Mouse (Mus musculus): Measurements from ENCODE around the gene Pno1. TPM values are rescaled to one million over a fixed set of nuclear protein-coding genes. Genes with fewer than 3 reads are reported as not detected.
A peak's percentile ranks its signal among the peaks of the same experiment; 100 is the strongest.
"Not testable (repeated sequence)": the region's sequence is repeated elsewhere in the genome, so short reads cannot be mapped to it uniquely, and the experiment has no call there.

Gene Pno1
- polyA plus RNA-seq (2014; fragmentation: Nextera tagmentation; extraction: Ambion mirVana) = 50.4 and 51.5 TPM in 2 replicates

- Histone ChIP-seq H3K27ac (replicated peaks in 1 of 2; ENCODE audit: control insufficient read depth in 1 of 2, insufficient read depth in 1 of 2, low read depth in 2 of 2, low read length in 2 of 2) (peak within 1 kb of the TSS; percentile 71 to 87), H3K4me3 (ENCODE audit: control insufficient read depth in 1 of 2, insufficient read depth in 1 of 2, low read depth in 1 of 2, low read length in 2 of 2) (peak within 1 kb of the TSS; percentile 85 to 94), H3K27me3 (ENCODE audit: control insufficient read depth, insufficient read depth, low read length) (no peaks in the 10 kb centered on the region), H3K9ac (ENCODE audit: low read length) (peak within 1 kb of the TSS; percentile 89), H3K9me3 (ENCODE audit: control insufficient read depth, low read length) (no peaks in the 10 kb centered on the region), H3K4me2 (ENCODE audit: low read length) (peak within 1 kb of the TSS; percentile 84), H3K36me3 (ENCODE audit: control insufficient read depth, insufficient read depth, low read length) (peaks cover 31% of the 10 kb centered on the region), H3K4me1 (ENCODE audit: control insufficient read depth in 2 of 2, insufficient read depth in 2 of 2, low read length in 2 of 2) (peaks cover 0 to 19% of the 10 kb centered on the region in 2 experiments; a peak in 3 of 4 replicates)
- WGBS = 1% methylated on average over 64 of the region's 65 CpGs
- peak; percentile 98 for ATAC-seq (ENCODE audit: insufficient number of reproducible peaks, insufficient read depth, low FRiP score, low read depth)
Observed at GRCm38 (mm10) chr11:17211258-17212140, at the start of gene Pno1. Gene Pno1, minus strand, starts transcription at chr11:17211568.

DNA sequence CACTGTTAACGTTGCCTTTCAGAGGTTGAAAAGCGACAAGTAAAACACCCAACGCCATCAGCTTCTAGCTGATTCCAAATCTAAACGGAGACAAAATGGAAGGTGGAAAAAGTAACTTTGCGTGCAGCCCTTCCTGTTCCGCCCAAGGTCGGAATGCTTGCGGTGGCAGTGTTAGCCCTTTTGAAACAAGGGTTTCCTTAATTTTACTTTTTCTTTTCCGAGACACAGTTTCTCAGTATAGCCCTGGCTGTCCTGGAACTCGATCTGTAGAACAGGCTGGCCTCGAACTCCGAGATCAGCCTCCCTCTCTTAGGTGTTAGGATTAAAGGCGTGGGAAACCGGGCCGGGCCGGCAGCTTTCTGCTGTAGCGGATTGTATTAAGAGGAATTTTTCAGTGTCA lies 46.5 kb upstream of the Pno1 start:
- Histone ChIP-seq H3K36me3 (ENCODE audit: control insufficient read depth, insufficient read depth, low read length) (no peaks in the 10 kb centered on the region), H3K9ac (ENCODE audit: low read length) (peak overlapping the region; percentile 96), H3K27ac (replicated peaks in 1 of 2; ENCODE audit: control insufficient read depth in 1 of 2, insufficient read depth in 1 of 2, low read depth in 2 of 2, low read length in 2 of 2) (peak overlapping the region; percentile 88 to 90), H3K4me3 (ENCODE audit: control insufficient read depth in 1 of 2, insufficient read depth in 1 of 2, low read depth in 1 of 2, low read length in 2 of 2) (peak overlapping the region; percentile 85 to 94), H3K9me3 (ENCODE audit: control insufficient read depth, low read length) (no peaks in the 10 kb centered on the region), H3K27me3 (ENCODE audit: control insufficient read depth, insufficient read depth, low read length) (no peaks in the 10 kb centered on the region), H3K4me2 (ENCODE audit: low read length) (peak overlapping the region; percentile 66), H3K4me1 (ENCODE audit: control insufficient read depth in 2 of 2, insufficient read depth in 2 of 2, low read length in 2 of 2) (peaks cover 5 to 7% of the 10 kb centered on the region in 2 experiments; a peak in 2 of 4 replicates)
- ATAC-seq (ENCODE audit: insufficient number of reproducible peaks, insufficient read depth, low FRiP score, low read depth) = no peak
- under 1% methylated on average over 17 of the region's 17 CpGs for WGBS

DNA sequence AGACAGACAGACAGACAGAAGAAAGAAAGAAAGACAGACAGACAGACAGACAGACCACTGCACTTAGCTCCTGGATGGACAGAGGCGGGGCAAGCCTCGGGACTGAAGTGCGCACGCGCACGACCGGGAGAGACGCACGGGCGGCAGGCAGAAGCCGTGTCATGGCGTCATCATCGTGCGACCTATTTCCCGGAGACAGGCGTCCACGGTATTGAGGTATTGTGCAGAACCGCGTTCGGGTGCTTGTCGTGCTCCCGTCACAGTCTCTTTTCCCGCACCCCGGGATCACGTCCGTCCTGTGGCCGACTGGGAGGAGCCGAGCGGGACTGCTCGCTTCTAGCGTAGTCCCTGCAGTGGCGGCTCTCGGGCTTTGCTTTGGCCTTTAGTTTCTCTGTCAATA lies 46.1 kb upstream of the Pno1 start, which contains the start of gene C1d:
TSS of gene C1d (plus strand) at position 137 of the 400 bp plus-strand sequence.
- under 1% methylated on average over 33 of the region's 33 CpGs for WGBS
- Histone ChIP-seq H3K27ac (replicated peaks in 1 of 2; ENCODE audit: control insufficient read depth in 1 of 2, insufficient read depth in 1 of 2, low read depth in 2 of 2, low read length in 2 of 2) (peak within 1 kb of the TSS; percentile 88 to 90), H3K4me2 (ENCODE audit: low read length) (peak within 1 kb of the TSS; percentile 66), H3K9ac (ENCODE audit: low read length) (peak within 1 kb of the TSS; percentile 96), H3K4me3 (ENCODE audit: control insufficient read depth in 1 of 2, insufficient read depth in 1 of 2, low read depth in 1 of 2, low read length in 2 of 2) (peak within 1 kb of the TSS; percentile 85 to 94), H3K36me3 (ENCODE audit: control insufficient read depth, insufficient read depth, low read length) (no peaks in the 10 kb centered on the region), H3K27me3 (ENCODE audit: control insufficient read depth, insufficient read depth, low read length) (no peaks in the 10 kb centered on the region), H3K9me3 (ENCODE audit: control insufficient read depth, low read length) (no peaks in the 10 kb centered on the region), H3K4me1 (ENCODE audit: control insufficient read depth in 2 of 2, insufficient read depth in 2 of 2, low read length in 2 of 2) (peaks cover 5 to 7% of the 10 kb centered on the region in 2 experiments; a peak in 2 of 4 replicates)
- ATAC-seq (ENCODE audit: insufficient number of reproducible peaks, insufficient read depth, low FRiP score, low read depth) = peak; percentile 89

DNA sequence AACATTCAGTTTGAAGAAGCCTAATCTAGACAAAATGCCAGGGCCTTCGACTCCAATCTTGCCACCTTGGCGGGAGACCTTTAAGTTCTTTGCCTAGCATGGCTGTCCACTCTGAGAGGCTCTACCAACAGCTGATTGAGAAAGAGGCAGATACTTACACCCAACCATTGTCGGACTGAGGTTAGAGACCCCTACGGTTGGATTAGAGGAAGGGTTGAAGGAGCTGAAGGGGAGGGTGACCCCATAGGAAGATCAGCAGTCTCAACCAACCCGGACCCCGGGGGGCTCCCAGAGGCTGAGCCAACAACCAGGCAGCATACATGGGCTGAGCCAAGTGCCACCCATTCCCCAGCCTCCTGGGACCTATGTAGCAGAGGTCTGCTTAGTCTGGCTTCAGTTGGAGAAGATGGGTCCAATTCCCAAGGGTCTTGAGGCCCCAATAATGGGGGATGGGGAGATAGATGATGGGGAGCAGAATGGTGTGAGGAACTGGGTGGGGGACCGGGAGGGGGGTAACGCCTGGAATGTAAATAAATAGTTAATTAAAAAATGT lies 45.5 kb upstream of the Pno1 start:
- Histone ChIP-seq H3K36me3 (ENCODE audit: control insufficient read depth, insufficient read depth, low read length) (no peaks in the 10 kb centered on the region), H3K9ac (ENCODE audit: low read length) (peak overlapping the region; percentile 96), H3K27me3 (ENCODE audit: control insufficient read depth, insufficient read depth, low read length) (no peaks in the 10 kb centered on the region), H3K9me3 (ENCODE audit: control insufficient read depth, low read length) (no peaks in the 10 kb centered on the region), H3K4me1 (ENCODE audit: control insufficient read depth in 2 of 2, insufficient read depth in 2 of 2, low read length in 2 of 2) (peaks cover 5 to 7% of the 10 kb centered on the region in 2 experiments; a peak in 2 of 4 replicates), H3K4me2 (ENCODE audit: low read length) (peak overlapping the region; percentile 66), H3K4me3 (ENCODE audit: control insufficient read depth in 1 of 2, insufficient read depth in 1 of 2, low read depth in 1 of 2, low read length in 2 of 2) (peak overlapping the region; percentile 85 to 94), H3K27ac (replicated peaks in 1 of 2; ENCODE audit: control insufficient read depth in 1 of 2, insufficient read depth in 1 of 2, low read depth in 2 of 2, low read length in 2 of 2) (no peak overlapping the region)
- ATAC-seq (ENCODE audit: insufficient number of reproducible peaks, insufficient read depth, low FRiP score, low read depth) = no peak
- WGBS = 56% methylated on average over 8 of the region's 8 CpGs

- H3K4me1 ChIP-seq (ENCODE audit: control insufficient read depth in 2 of 2, insufficient read depth in 2 of 2, low read length in 2 of 2) = no peaks in the 10 kb centered on the region
- H3K36me3 ChIP-seq (ENCODE audit: control insufficient read depth, insufficient read depth, low read length) = no peaks in the 10 kb centered on the region
- H3K4me2 ChIP-seq (ENCODE audit: low read length) = no peak overlapping the region
- H3K27me3 ChIP-seq (ENCODE audit: control insufficient read depth, insufficient read depth, low read length) = no peaks in the 10 kb centered on the region
- H3K27ac ChIP-seq (replicated peaks in 1 of 2; ENCODE audit: control insufficient read depth in 1 of 2, insufficient read depth in 1 of 2, low read depth in 2 of 2, low read length in 2 of 2) = no peak overlapping the region
- no peak overlapping the region for H3K9ac ChIP-seq (ENCODE audit: low read length)
- H3K4me3 ChIP-seq (ENCODE audit: control insufficient read depth in 1 of 2, insufficient read depth in 1 of 2, low read depth in 1 of 2, low read length in 2 of 2) = no peak overlapping the region
- no peaks in the 10 kb centered on the region for H3K9me3 ChIP-seq (ENCODE audit: control insufficient read depth, low read length)
- ATAC-seq (ENCODE audit: insufficient number of reproducible peaks, insufficient read depth, low FRiP score, low read depth) = no peak
Observed at GRCm38 (mm10) chr11:17248715-17249114, 37.3 kb upstream of the Pno1 start.

GRCm38 (mm10) chr11:17238598-17238997 lies 27.2 kb upstream of the Pno1 start:
- not testable (repeated sequence) for H3K4me3 ChIP-seq (ENCODE audit: control insufficient read depth in 1 of 2, insufficient read depth in 1 of 2, low read depth in 1 of 2, low read length in 2 of 2); ATAC-seq (ENCODE audit: insufficient number of reproducible peaks, insufficient read depth, low FRiP score, low read depth); H3K27ac ChIP-seq (replicated peaks in 1 of 2; ENCODE audit: control insufficient read depth in 1 of 2, insufficient read depth in 1 of 2, low read depth in 2 of 2, low read length in 2 of 2); H3K4me1 ChIP-seq (ENCODE audit: control insufficient read depth in 2 of 2, insufficient read depth in 2 of 2, low read length in 2 of 2); H3K27me3 ChIP-seq (ENCODE audit: control insufficient read depth, insufficient read depth, low read length); H3K36me3 ChIP-seq (ENCODE audit: control insufficient read depth, insufficient read depth, low read length); H3K4me2 ChIP-seq (ENCODE audit: low read length); H3K9ac ChIP-seq (ENCODE audit: low read length); H3K9me3 ChIP-seq (ENCODE audit: control insufficient read depth, low read length)
- 84% methylated on average over 5 of the region's 5 CpGs for WGBS

DNA sequence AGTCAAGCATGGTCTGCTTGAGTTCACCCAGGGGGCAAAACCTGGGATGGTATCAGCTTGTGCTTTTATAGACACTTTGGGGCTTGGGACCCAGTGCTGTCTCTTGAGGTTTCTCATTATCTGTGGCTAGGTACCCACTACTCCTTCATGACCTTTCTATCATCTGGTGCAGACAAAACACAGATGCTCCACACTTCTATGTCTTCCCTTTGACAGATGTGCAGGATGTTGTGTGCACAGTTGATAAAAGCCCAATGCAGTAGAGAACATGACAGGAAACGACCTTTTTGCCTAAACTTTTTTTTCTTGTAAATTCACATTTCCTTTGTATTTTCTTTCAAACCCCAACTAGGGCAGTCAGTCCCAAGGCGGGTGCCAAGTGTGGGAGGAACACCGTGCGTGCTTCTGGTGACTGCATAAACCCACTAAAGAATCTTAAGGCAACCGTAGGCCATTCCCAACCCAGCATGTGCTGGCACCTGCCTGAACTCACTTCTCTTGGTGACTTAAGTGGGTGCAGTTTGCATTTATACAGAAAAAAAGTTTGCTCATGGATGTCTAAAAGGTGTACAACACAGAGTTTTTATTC lies 25.2 kb upstream of the Pno1 start:
- H3K9me3 ChIP-seq (ENCODE audit: control insufficient read depth, low read length) = no peaks in the 10 kb centered on the region

More for the DNA sequence above, 25.2 kb upstream of the Pno1 start:
- Histone ChIP-seq H3K36me3 (ENCODE audit: control insufficient read depth, insufficient read depth, low read length) (peaks cover 5% of the 10 kb centered on the region), H3K4me3 (ENCODE audit: control insufficient read depth in 1 of 2, insufficient read depth in 1 of 2, low read depth in 1 of 2, low read length in 2 of 2) (no peak overlapping the region), H3K9ac (ENCODE audit: low read length) (no peak overlapping the region), H3K27ac (replicated peaks in 1 of 2; ENCODE audit: control insufficient read depth in 1 of 2, insufficient read depth in 1 of 2, low read depth in 2 of 2, low read length in 2 of 2) (no peak overlapping the region), H3K4me1 (ENCODE audit: control insufficient read depth in 2 of 2, insufficient read depth in 2 of 2, low read length in 2 of 2) (peaks cover 6 to 19% of the 10 kb centered on the region in 2 experiments), H3K4me2 (ENCODE audit: low read length) (no peak overlapping the region), H3K27me3 (ENCODE audit: control insufficient read depth, insufficient read depth, low read length) (no peaks in the 10 kb centered on the region)
- no peak for ATAC-seq (ENCODE audit: insufficient number of reproducible peaks, insufficient read depth, low FRiP score, low read depth)
- WGBS = 70% methylated on average over 5 of the region's 5 CpGs
